Mouse (Mus musculus) CH12.LX (cell line): Measurements from ENCODE around the gene Ptp4a2. TPM values are rescaled to one million over a fixed set of nuclear protein-coding genes. Genes with fewer than 3 reads are reported as not detected.
A peak's percentile ranks its signal among the peaks of the same experiment; 100 is the strongest.
"Not testable (repeated sequence)": the region's sequence is repeated elsewhere in the genome, so short reads cannot be mapped to it uniquely, and the experiment has no call there.

Experiments
- DNase-seq: peaks from one replicate; pipeline ENCODE4 v3.0.0-alpha.2; 2013; ENCODE audit errors: extremely low read depth
- H3K27ac ChIP-seq: 2 replicates; pipeline ENCODE4 v1.5.1; 2012; ENCODE audit warnings: low read depth, mild to moderate bottlenecking, control low read depth, moderate library complexity; ENCODE audit not compliant: insufficient read depth
- H3K27me3 ChIP-seq: replicated peaks from 2 replicates; pipeline ENCODE3; 2012; ENCODE audit warnings: inconsistent platforms
- H3K36me3 ChIP-seq, 2 experiments: replicated peaks in 1 of 2; 2 replicates each; pipeline versions ENCODE3 to v1.6.1; 2012; ENCODE audit warnings: inconsistent platforms in 1 of 2, low read length in 1 of 2, mild to moderate bottlenecking in 1 of 2, mixed read lengths in 1 of 2, moderate library complexity in 1 of 2; ENCODE audit not compliant: control insufficient read depth in 1 of 2, insufficient read depth in 1 of 2
- H3K4me1 ChIP-seq, 2 experiments: 2 replicates each; pipeline ENCODE4 v1.6.1; 2012; ENCODE audit warnings: inconsistent platforms in 1 of 2, moderate library complexity in 1 of 2; ENCODE audit not compliant: insufficient read depth in 2 of 2, control insufficient read depth in 1 of 2
- H3K4me2 ChIP-seq: 2 replicates; pipeline ENCODE4 v1.6.1; 2012; ENCODE audit warnings: low read depth, mild to moderate bottlenecking, control low read depth; ENCODE audit not compliant: poor library complexity, insufficient read depth, severe bottlenecking
- H3K4me3 ChIP-seq, 3 experiments: fragments of 150-350 bp in 1 of 3; sonication (generic) in 1 of 3; replicated peaks in 1 of 3; 2 replicates each; pipeline versions ENCODE3 to v1.5.1; 2011 to 2012; ENCODE audit warnings: low read depth in 2 of 3, low read length in 2 of 3, mild to moderate bottlenecking in 2 of 3, moderate library complexity in 2 of 3, control low read depth in 1 of 3, improper control_type of control experiment in 1 of 3, inconsistent platforms in 1 of 3, mixed read lengths in 1 of 3; ENCODE audit not compliant: poor library complexity in 1 of 3
- H3K79me2 ChIP-seq: replicated peaks from 2 replicates; pipeline ENCODE4 v1.6.1; 2012; ENCODE audit warnings: mild to moderate bottlenecking, moderate library complexity; ENCODE audit not compliant: control insufficient read depth, poor library complexity, insufficient read depth, severe bottlenecking; ENCODE audit errors: extremely low read depth
- H3K9ac ChIP-seq: 2 replicates; pipeline ENCODE4 v1.6.1; 2012; ENCODE audit warnings: low read depth, mild to moderate bottlenecking, control low read depth, moderate library complexity; ENCODE audit not compliant: insufficient read depth
- H3K9me3 ChIP-seq: replicated peaks from 2 replicates; pipeline ENCODE3; 2012; ENCODE audit warnings: low read length, inconsistent platforms, mixed read lengths
- BHLHE40 ChIP-seq: IDR thresholded peaks from 2 replicates; pipeline ENCODE4 v1.6.1; 2011; ENCODE audit warnings: mild to moderate bottlenecking, low read depth, low read length, improper control_type of control experiment
- CHD2 ChIP-seq: IDR thresholded peaks from 2 replicates; pipeline ENCODE4 v1.6.1; 2011; ENCODE audit warnings: low read length, improper control_type of control experiment
- CTCF ChIP-seq, 2 experiments: IDR thresholded peaks in 1 of 2; conservative IDR thresholded peaks in 1 of 2; 2 replicates each; pipeline ENCODE4 v1.5.1; 2011 to 2012; ENCODE audit warnings: low read depth in 2 of 2, low read length in 2 of 2, improper control_type of control experiment in 1 of 2, inconsistent platforms in 1 of 2, mild to moderate bottlenecking in 1 of 2, moderate library complexity in 1 of 2
- ELF1 ChIP-seq: IDR thresholded peaks from 2 replicates; pipeline ENCODE4 v1.6.1; 2014; ENCODE audit warnings: low read depth, mild to moderate bottlenecking, inconsistent platforms, low read length, improper control_type of control experiment
- EP300 ChIP-seq: IDR thresholded peaks from 2 replicates; pipeline ENCODE4 v1.6.1; 2011; ENCODE audit warnings: low read length, improper control_type of control experiment
- ETS1 ChIP-seq: conservative IDR thresholded peaks from 2 replicates; pipeline ENCODE4 v1.6.1; 2012; ENCODE audit warnings: low read depth, mild to moderate bottlenecking, inconsistent platforms, low read length, improper control_type of control experiment, moderate library complexity
- GABPA ChIP-seq: IDR thresholded peaks from 2 replicates; pipeline ENCODE4 v1.6.1; 2012; ENCODE audit warnings: low read depth, low read length, improper control_type of control experiment, inconsistent platforms; ENCODE audit not compliant: insufficient replicate concordance
- HCFC1 ChIP-seq: IDR thresholded peaks from 2 replicates; pipeline ENCODE4 v1.6.1; 2012; ENCODE audit warnings: low read depth, mild to moderate bottlenecking, inconsistent platforms, low read length, improper control_type of control experiment
- IRF4 ChIP-seq: IDR thresholded peaks from 2 replicates; pipeline ENCODE4 v1.6.1; 2014; ENCODE audit warnings: low read depth, mild to moderate bottlenecking, inconsistent platforms, low read length, improper control_type of control experiment
- JUN ChIP-seq: IDR thresholded peaks from 2 replicates; pipeline ENCODE4 v1.6.1; 2011; ENCODE audit warnings: low read depth, mild to moderate bottlenecking, low read length, improper control_type of control experiment, moderate library complexity; ENCODE audit not compliant: insufficient read depth
- MAX ChIP-seq: IDR thresholded peaks from 2 replicates; pipeline ENCODE4 v1.6.1; 2011; ENCODE audit warnings: low read length, improper control_type of control experiment
- MEF2A ChIP-seq: IDR thresholded peaks from 2 replicates; pipeline ENCODE4 v1.6.1; 2014; ENCODE audit warnings: low read depth, mild to moderate bottlenecking, inconsistent platforms, low read length, improper control_type of control experiment, borderline replicate concordance
- MXI1 ChIP-seq: IDR thresholded peaks from 2 replicates; pipeline ENCODE4 v1.6.1; 2011; ENCODE audit warnings: mild to moderate bottlenecking, low read depth, low read length, improper control_type of control experiment
- NELFE ChIP-seq: IDR thresholded peaks from 2 replicates; pipeline ENCODE4 v1.6.1; 2011; ENCODE audit warnings: low read depth, low read length, improper control_type of control experiment
- NRF1 ChIP-seq: IDR thresholded peaks from 2 replicates; pipeline ENCODE4 v1.6.1; 2014; ENCODE audit warnings: low read depth, mild to moderate bottlenecking, inconsistent platforms, low read length, improper control_type of control experiment, moderate library complexity
- POLR2A ChIP-seq: IDR thresholded peaks from 2 replicates; pipeline ENCODE4 v1.6.1; 2011; ENCODE audit warnings: low read depth, mild to moderate bottlenecking, improper control_type of control experiment, low read length
- RCOR1 ChIP-seq: conservative IDR thresholded peaks from 2 replicates; pipeline ENCODE4 v1.6.1; 2012; ENCODE audit warnings: low read depth, mild to moderate bottlenecking, inconsistent platforms, low read length, improper control_type of control experiment
- SIN3A ChIP-seq: IDR thresholded peaks from 2 replicates; pipeline ENCODE4 v1.6.1; 2012; ENCODE audit warnings: low read length, improper control_type of control experiment, inconsistent platforms
- SMC3 ChIP-seq: IDR thresholded peaks from 2 replicates; pipeline ENCODE4 v1.6.1; 2011; ENCODE audit warnings: low read depth, low read length, improper control_type of control experiment
- TBP ChIP-seq: conservative IDR thresholded peaks from 2 replicates; pipeline ENCODE4 v1.6.1; 2011; ENCODE audit warnings: low read depth, low read length, improper control_type of control experiment
- TCF12 ChIP-seq: IDR thresholded peaks from 2 replicates; pipeline ENCODE4 v1.6.1; 2014; ENCODE audit warnings: low read depth, mild to moderate bottlenecking, inconsistent platforms, low read length, improper control_type of control experiment
- UBTF ChIP-seq: IDR thresholded peaks from 2 replicates; pipeline ENCODE4 v1.6.1; 2012; ENCODE audit warnings: low read depth, mild to moderate bottlenecking, inconsistent platforms, low read length, improper control_type of control experiment, moderate library complexity
- USF1 ChIP-seq: IDR thresholded peaks from 2 replicates; pipeline ENCODE4 v1.6.1; 2014; ENCODE audit warnings: low read depth, mild to moderate bottlenecking, inconsistent platforms, low read length, improper control_type of control experiment
- ZMIZ1 ChIP-seq: IDR thresholded peaks from 2 replicates; pipeline ENCODE4 v1.6.1; 2012; ENCODE audit warnings: low read depth, mild to moderate bottlenecking, inconsistent platforms, low read length, improper control_type of control experiment
- dilution Hi-C: fragments of 300-500 bp; cut with MboI; formaldehyde crosslinking; loops from 2 replicates; pipeline ENCODE4 v1.14.3; 2020; ENCODE audit warnings: low sequenced_read_pairs; ENCODE audit not compliant: extremely low pct_unique_long_range_greater_than_20kb, extremely low pct_ligation_motif_present
- in situ Hi-C: fragments of 300-500 bp; cut with MboI; formaldehyde crosslinking; loops from 3 replicates; pipeline ENCODE4 v1.14.3; 2019; ENCODE audit warnings: low sequenced_read_pairs, low pct_ligation_motif_present, low pct_unique_long_range_greater_than_20kb, mixed read lengths
- polyA plus RNA-seq: library from polyadenylated mRNA; unstranded; fragments of >175 nt; gene quantifications from 2 replicates; pipeline ENCODE4 v1.2.1, GENCODE M21; 2012; ENCODE audit warnings: low read depth; ENCODE audit not compliant: insufficient read length
- total RNA-seq, 2 experiments: library from RNA; depleted of rRNA; stranded (reverse); fragments of 300-350 nt in 1 of 2; fragments of >200 nt in 1 of 2; gene quantifications; 2 replicates each; pipeline ENCODE4 v1.2.3; 2012 to 2014

Ptp4a2 gene
- total and polyA plus RNA-seq, 3 experiments: 113 to 415 (median 327) TPM

- H3K4me2 ChIP-seq, H3K79me2 ChIP-seq, dilution Hi-C loops, H3K9me3 ChIP-seq, H3K4me3 ChIP-seq, DNase-seq, H3K9ac ChIP-seq, H3K36me3 ChIP-seq, in situ Hi-C loops, H3K27ac ChIP-seq, H3K27me3 ChIP-seq: not testable (repeated sequence)
- TF ChIP-seq CTCF (conservative IDR thresholded peaks at IDR 0.05 in 1 of 2, IDR thresholded peaks at IDR 0.05 in 1 of 2; ENCODE audit: low read depth in 2 of 2, low read length in 2 of 2): peak in 1 of 2 experiments; percentile 11; a peak in 1 of 4 replicates
- peaks cover 6 to 12% of the 10 kb centered on the region in 2 experiments; a peak in 3 of 4 replicates for H3K4me1 ChIP-seq
Observed at GRCm38 (mm10) chr4:129866171-129866570, 55.2 kb downstream of the Ptp4a2 start.

GRCm38 (mm10) chr4:129868211-129868610, 57.2 kb downstream of the Ptp4a2 start:
- H3K27me3 ChIP-seq: no peaks in the 10 kb centered on the region
- peaks cover 4% of the 10 kb centered on the region for H3K9me3 ChIP-seq
- H3K36me3 ChIP-seq: no peaks in the 10 kb centered on the region
- no peak overlapping the region for H3K4me3 ChIP-seq
- peaks cover 2 to 3% of the 10 kb centered on the region in 2 experiments; a peak in 2 of 4 replicates for H3K4me1 ChIP-seq
- TF ChIP-seq POLR2A (no peak), TCF12 (no peak), UBTF (no peak), TBP (no peak), SIN3A (no peak), IRF4 (no peak), CHD2 (no peak), BHLHE40 (no peak), NELFE (no peak)
- in situ Hi-C loops: no loop called here
- DNase-seq: no peak
- dilution Hi-C loops: no loop called here
- no peak overlapping the region for H3K4me2 ChIP-seq
- no peak overlapping the region for H3K9ac ChIP-seq
- H3K79me2 ChIP-seq: no peaks in the 10 kb centered on the region
- H3K27ac ChIP-seq: no peak overlapping the region

GRCm38 (mm10) chr4:129870483-129870882, 59.5 kb downstream of the Ptp4a2 start:
- H3K4me3 ChIP-seq: no peak overlapping the region
- peaks cover 4% of the 10 kb centered on the region for H3K9me3 ChIP-seq
- H3K4me1 ChIP-seq: peaks cover 2 to 3% of the 10 kb centered on the region in 2 experiments; a peak in 2 of 4 replicates
- TF ChIP-seq NELFE (no peak), RCOR1 (no peak), GABPA (no peak), EP300 (no peak), HCFC1 (no peak), SMC3 (no peak), ELF1 (no peak), UBTF (no peak), MXI1 (no peak), MEF2A (no peak), USF1 (no peak), POLR2A (no peak), ZMIZ1 (no peak), NRF1 (no peak), BHLHE40 (no peak), JUN (no peak), MAX (no peak), ETS1 (no peak), IRF4 (no peak)
- dilution Hi-C loops: no loop called here
- no peak overlapping the region for H3K4me2 ChIP-seq
- no peak for DNase-seq
- in situ Hi-C loops: no loop called here
- no peaks in the 10 kb centered on the region for H3K27me3 ChIP-seq
- H3K27ac ChIP-seq: no peak overlapping the region
- H3K79me2 ChIP-seq: no peaks in the 10 kb centered on the region
- no peaks in the 10 kb centered on the region for H3K36me3 ChIP-seq
- no peak overlapping the region for H3K9ac ChIP-seq
